Mouse (Mus musculus) small intestine, adult 2 months (tissue): ENCODE measurements around the gene Cited2.

Experiments used
- CTCF ChIP-seq: fragments of 200-500 bp; IDR thresholded peaks from 2 replicates; pipeline ENCODE4 v1.5.1; 2012; ENCODE audit warnings: low read depth, mild to moderate bottlenecking, control low read depth, inconsistent platforms, low read length, moderate library complexity, mixed read lengths; ENCODE audit not compliant: insufficient replicate concordance, insufficient read length; ENCODE audit errors: extremely low read depth
- POLR2A ChIP-seq: fragments of 200-500 bp; IDR thresholded peaks from 2 replicates; pipeline ENCODE4 v1.6.1; 2012; ENCODE audit warnings: low read depth, mild to moderate bottlenecking, control low read depth, inconsistent platforms, low read length, moderate library complexity

- TF ChIP-seq CTCF (no peak), POLR2A (no peak)
Observed at GRCm38 (mm10) chr10:17725037-17725584, 2.1 kb downstream of the Cited2 start.
